Mouse (Mus musculus) midbrain, embryonic 12.5 days (tissue): ENCODE measurements around the gene Gm20870. TPM values are rescaled to one million over a fixed set of nuclear protein-coding genes. Genes with fewer than 3 reads are reported as not detected.
"Not testable (repeated sequence)": the region's sequence is repeated elsewhere in the genome, so short reads cannot be mapped to it uniquely, and the experiment has no call there.

ENCODE experiments used
- ATAC-seq: fragments of 200-750 bp; cut with Nextera tagmentation; 2 replicates; pipeline ENCODE4 v1.8.0; 2017; ENCODE audit warnings: low read depth, moderate TSS enrichment, moderate library complexity; ENCODE audit not compliant: low FRiP score
- H3K27ac ChIP-seq: fragments of 300-500 bp; sonication (generic); replicated peaks from 2 replicates; pipeline ENCODE4 v1.5.1; 2016; ENCODE audit warnings: mild to moderate bottlenecking
- H3K27me3 ChIP-seq: fragments of 300-500 bp; sonication (generic); 2 replicates; pipeline ENCODE4 v1.6.1; 2016; ENCODE audit warnings: mild to moderate bottlenecking
- H3K36me3 ChIP-seq: fragments of 300-500 bp; sonication (generic); 2 replicates; pipeline ENCODE4 v1.6.1; 2016
- H3K4me1 ChIP-seq: fragments of 300-500 bp; sonication (generic); 2 replicates; pipeline ENCODE4 v1.6.1; 2016
- H3K4me2 ChIP-seq: fragments of 300-500 bp; sonication (generic); replicated peaks from 2 replicates; pipeline ENCODE4 v1.6.1; 2016; ENCODE audit warnings: mild to moderate bottlenecking, moderate library complexity
- H3K4me3 ChIP-seq: fragments of 300-500 bp; sonication (generic); 2 replicates; pipeline ENCODE4 v1.5.1; 2016; ENCODE audit warnings: mild to moderate bottlenecking
- H3K9ac ChIP-seq: fragments of 300-500 bp; sonication (generic); replicated peaks from 2 replicates; pipeline ENCODE4 v1.6.1; 2016; ENCODE audit warnings: mild to moderate bottlenecking, moderate library complexity
- H3K9me3 ChIP-seq: fragments of 300-500 bp; sonication (generic); 2 replicates; pipeline ENCODE4 v1.6.1; 2016; ENCODE audit warnings: mild to moderate bottlenecking
- WGBS: fragments of 180-500 bp; shearing (Covaris S2); methylation state at CpG from one replicate; pipeline ENCODE4 v1.1.7; 2016; 5-methylcytosine and 5-hydroxymethylcytosine counted together
- polyA plus RNA-seq: library from polyadenylated mRNA; unstranded; fragments of >200 nt; fragmentation: Nextera tagmentation; extraction: Ambion mirVana; gene quantifications from 2 replicates; pipeline ENCODE4 v1.2.1, GENCODE M21; 2016

Gene Gm20870
- not detected in 2 replicates for polyA plus RNA-seq

DNA sequence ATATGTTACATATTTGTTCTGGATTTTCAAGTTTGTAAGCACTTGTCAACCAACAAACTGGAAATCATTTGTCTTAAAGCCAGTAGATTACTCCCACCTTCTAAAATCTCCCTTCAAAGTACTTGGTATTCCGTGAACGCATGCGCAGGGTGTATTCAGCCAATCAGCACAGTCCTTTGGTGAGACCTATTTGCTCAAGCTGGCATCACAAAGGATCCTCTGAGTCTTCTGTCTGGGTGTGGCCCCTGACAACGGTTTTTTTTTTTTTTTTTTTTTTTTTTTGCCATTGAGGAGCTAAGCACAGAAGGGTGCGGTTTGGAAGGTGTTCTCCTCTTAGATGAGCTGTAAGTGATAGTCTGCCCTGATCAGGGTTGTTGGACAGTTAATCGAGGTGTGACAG, at the start of gene Gm20870:
Gene Gm20870 (plus strand): TSS at position 301 of the 400 bp plus-strand sequence.
- ATAC-seq, result not testable (repeated sequence)
- no CpG with 5 or more reads among the region's 6 CpGs for WGBS

More for the DNA sequence above, at the start of gene Gm20870:
- H3K36me3 ChIP-seq, H3K9me3 ChIP-seq, H3K4me2 ChIP-seq, H3K27me3 ChIP-seq, H3K27ac ChIP-seq, H3K4me3 ChIP-seq, H3K4me1 ChIP-seq, H3K9ac ChIP-seq: not testable (repeated sequence)

Other genes starting within 250 kb of the Gm20870 start
- not detected in 2 replicates for gene Gm20869, start 222.6 kb upstream of the Gm20870 start, polyA plus RNA-seq